Mouse (Mus musculus): Measurements from ENCODE around the gene Rab3c.

Rab3c gene

DNA sequence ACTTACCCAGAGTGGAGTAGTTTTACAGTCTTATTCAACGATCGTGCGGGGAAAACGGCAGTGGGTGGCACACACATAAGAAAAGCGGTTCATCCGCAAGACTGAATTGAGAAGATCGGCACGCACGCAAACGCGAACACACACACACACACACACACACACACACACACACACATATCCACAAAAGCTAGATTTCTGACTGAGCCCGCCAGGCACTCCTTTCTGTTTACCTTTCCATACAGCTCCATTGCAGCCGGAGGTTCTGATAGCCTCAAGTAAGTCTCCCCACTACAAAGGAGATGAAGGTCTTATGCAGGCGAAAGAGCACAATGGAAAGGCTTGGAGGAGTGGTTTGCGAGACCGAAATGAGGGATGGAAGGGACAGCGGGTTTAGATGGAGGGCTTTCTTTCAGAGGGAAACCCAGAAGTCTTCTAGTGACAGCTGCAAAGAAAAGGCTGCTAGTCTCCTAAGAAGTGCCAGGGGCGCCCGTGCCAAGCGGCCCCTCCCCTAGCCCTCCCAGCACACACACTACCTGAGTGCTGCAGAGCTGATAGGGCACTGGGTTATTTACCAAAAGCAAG, at the start of gene Rab3c:
TSS of gene Rab3c (minus strand) at position 434 of the 582 bp plus-strand sequence.
- DNase-seq, result peak; percentile 41

DNA sequence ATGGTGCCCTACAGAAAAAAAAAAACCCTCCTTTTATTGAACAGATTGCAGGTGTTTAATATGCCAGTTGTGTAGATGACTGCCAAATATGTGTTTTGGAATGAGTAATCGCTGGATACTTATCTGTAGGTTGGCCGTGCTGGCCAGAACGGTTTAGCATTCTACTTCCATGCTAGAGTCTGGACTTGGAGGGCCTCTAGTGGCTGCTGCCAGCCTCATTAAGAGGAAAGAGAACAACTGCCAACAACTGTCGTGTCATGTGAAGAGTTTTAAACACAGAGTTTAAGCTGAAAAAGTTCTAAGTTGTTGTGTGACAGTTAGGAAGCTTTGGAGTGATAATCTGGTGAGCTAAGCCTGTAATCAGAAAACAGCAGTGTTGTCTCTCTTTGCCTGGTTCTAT, 38.0 kb upstream of the Rab3c start:
- peak; percentile 11 for DNase-seq

DNA sequence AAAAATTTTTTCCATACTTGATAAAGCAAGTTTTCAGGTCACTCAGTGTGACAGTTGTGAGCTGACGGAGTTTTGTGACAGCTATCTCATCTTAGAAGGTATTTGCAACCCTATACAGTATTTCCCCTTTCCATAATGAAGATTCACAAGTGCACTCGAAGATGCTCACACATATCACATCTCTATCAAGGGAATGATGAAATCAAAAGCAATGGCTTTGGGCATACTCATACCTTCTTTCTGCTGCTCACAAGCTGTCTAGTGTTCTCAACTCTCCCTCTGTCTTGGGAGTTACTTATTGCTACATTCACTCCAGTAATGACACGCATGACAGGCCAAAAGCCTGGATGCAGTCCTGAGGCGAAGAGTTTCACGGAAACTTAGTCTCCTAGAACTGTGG, 26.4 kb upstream of the Rab3c start:
- no peak for DNase-seq

DNA sequence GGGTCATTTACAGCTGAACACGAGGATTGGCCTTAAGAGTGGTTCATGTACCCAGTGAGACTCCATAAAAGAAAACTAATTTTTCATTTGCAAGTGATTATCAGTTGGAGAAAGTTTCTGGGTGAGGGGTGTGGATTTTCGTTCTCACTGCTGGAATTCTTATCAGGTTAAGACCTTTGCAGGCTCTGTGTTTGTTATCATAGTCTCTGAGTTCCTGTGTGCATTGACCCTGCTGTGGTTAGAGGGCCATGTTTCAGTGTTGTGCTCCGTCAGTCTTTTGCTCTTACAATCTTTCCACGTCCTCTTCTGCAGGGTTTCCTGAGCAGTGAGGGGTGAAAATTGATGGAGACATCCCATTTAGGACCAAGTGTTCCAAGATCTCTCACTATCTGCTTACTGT, 16.3 kb upstream of the Rab3c start:
- no peak for DNase-seq

DNA sequence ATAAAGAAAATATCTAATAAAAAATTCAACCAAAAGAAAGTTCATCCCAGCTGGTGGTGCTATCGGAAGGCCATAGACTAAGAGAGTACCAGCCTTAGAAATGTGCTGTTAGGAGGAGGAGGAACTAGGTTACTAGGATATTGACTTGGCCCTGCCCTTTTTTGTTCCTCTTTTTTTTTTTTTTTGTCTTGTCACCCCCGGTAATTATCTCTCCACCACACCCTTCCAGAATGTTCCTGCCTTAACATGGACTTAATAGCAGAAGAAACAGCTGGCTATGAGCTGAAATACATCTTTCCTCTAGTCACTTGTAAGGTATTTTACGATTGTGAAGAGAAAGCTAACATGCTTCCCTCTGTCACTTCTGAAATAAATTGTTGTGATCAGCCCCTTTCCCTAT, 7.7 kb upstream of the Rab3c start:
- DNase-seq, result no peak

DNA sequence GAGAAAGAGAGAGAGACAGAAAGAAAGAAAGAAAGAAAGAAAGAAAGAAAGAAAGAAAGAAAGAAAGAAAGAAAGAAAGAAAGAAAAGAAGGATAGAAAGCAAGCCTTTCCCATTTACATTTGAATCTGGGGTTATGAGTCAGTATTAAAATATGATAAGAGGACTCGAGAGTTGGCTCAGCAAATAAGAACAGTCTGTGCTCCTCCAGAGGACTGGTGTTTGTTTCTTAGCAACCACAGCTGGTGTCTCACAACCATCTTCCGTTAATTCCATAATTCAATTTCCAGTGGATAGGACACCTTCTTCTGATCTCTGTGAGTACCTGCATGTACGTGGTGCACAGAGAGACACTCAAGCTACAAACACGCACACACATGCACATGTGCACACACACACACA, 3.0 kb upstream of the Rab3c start:
- no peak for DNase-seq

DNA sequence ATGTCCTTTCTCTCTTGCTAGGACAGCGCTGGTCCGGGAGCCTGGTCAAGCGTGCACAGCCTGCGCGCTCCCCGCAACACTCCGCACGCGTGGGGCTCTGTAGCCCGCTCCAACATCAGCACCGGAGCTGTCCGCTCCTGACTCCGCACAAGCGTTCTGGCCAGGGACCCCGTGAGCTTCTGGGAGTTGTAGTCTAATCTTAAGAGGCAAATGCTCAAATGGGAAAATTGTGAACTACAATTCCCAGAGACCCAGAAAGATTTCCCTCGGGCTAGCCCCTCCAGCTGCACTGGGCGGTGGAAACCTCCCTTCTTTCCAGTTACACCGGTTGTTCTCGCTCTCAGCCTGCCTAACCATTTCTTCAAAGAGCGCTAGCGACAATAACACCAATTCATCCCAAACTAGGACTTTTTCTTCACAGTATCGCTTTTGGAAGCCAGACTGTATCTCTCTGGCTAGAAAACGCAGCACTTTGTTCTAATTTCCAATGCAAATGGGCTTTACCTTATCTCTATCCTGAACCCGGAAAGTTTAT, 701 bp downstream of the Rab3c start:
- DNase-seq, result peak; percentile 84

DNA sequence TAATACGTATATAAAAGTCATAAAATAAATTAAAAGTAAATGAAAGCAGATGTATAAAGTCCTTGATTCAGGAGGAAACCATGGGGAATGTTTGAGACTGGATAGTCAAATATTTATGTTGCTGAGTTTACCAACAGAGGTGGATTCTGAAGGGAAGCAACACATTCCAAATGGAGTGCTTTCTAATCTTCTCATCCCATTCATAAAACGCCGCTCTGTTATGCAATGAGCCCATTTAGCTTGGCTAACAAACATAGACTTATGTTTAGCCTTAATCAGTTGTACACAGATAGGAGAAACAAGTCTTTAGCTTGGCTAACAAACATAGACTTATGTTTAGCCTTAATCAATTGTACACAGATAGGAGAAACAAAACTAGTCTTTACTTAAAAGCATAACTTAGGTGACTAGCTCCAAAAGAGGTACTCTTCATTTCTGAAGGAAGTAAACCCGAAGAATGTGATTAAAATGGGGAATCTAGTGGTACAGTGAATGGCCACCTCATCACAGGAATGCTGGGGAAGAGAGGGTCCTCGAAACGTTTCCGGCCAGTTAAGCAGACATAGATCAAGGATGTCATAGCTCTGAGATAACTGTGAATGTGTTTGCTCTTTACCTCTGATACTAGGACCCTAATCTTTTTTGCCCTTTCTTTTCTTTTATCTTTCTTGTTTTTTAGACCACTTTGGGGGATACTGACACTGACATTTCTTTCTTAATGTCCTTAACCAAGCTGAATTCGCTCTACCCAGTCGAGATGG, 1.6 kb downstream of the Rab3c start:
- DNase-seq, result no peak

DNA sequence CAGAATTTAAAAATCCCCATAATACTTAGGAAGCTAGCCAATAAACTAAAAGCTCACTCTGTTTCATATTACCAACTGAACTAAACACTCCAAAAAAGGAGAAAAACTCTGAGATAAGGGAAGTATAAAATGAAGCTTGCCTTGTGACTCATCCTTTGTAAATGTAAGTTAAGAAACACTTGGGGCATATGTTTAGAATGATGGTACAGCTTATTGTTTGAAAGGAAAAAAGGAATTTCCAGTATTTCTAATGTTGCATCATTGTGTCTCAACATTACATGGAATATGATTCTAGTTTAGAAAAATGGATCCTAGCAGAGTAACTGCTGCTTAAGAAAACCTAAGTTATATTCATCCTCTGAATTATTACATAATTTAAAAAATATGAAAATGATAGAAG, 3.1 kb downstream of the Rab3c start:
- no peak for DNase-seq

DNA sequence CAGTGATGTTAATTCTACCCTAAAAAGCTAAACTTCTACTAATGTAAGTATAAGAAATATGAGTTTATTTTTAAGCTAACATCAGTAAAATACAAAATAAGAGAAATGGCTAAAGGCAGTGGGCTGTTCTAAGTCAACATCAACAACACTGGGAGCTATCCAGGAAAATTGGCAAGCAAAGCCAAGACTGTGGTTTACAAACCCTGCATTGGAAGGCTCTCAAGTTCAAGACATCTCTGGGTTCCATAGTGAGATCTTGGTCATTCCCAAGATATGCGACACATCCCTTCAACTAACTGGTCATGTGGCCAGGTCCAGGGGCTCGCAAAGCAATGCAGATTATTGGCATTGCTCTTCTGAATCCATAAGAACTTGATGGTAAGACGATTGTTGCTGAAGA, 5.3 kb downstream of the Rab3c start:
- no peak for DNase-seq

DNA sequence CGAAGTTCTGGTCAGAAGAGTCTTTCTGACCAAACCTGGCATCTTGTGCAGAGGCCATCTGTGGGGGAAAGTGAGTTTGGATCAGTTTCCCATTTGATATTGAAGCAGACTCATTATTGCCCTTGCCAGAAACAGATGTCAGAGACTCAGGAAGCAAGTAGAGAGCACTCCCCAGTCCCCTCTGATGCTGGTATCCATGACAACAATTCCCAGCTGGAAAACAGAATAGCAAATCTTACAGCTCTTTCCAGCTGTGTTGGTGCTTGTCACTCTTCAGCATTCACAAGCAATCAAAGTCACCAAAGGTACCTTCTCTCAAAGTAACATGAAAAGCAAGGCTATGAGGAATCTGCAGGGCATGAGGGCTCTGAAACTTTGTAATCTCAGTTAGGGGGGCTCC, 20.1 kb downstream of the Rab3c start:
- no peak for DNase-seq

DNA sequence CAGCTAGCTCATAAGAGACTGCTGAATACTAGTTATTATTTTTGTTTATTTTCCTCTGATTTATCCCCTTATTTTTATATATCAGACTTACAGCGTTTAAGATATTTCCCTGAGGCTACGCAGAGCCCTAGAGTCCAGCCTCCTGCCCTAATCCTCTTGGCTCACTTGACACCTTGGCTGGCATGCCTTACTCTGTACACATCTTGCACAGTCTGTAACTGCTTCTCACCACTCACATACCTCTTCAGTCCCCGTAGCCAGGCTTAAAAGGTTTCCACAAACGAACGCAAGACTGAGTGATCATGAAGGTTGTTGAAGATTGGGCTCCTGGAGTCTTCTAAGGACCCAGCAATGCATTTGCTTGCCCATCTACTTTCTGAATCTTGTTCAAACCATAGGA, 29.3 kb downstream of the Rab3c start:
- DNase-seq, result no peak

DNA sequence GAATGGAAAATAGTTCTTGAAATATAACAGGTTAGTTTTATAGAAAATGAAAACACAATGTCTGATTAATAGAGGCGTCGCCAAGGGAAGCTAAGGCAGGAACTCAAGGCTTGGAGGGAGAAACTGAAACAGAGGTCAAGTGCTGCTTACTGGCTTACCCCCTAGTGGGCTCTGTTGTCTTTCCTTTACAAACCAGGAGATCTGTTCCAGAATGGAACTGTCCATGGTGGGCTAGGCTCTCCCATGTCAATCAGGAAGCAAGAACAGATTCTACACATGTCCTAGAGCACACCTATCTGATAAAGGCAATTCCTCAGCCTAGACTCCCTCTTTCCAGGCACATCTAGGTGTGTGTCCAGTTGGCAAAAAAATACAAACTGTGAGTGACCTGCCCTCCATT, 32.3 kb downstream of the Rab3c start:
- no peak for DNase-seq

DNA sequence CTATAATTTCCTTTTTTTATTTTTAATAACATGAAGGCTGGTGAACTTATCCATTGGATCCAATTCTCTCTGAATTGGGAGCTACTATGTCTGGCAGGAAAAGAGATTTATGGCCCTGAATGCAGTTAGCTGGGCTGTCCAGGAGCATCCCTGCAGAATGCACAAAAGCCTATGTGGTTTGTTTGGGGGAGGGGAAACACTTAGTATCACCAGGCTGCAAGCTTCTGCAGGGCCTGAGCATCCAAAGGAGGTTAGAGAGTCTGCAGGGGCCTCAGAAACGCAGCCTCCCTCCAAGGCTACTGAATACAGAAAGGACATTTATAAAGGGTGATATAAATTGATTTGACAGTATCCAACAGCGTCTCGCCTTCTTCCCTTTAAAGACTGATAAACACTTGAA, 41.8 kb downstream of the Rab3c start:
- no peak for DNase-seq

DNA sequence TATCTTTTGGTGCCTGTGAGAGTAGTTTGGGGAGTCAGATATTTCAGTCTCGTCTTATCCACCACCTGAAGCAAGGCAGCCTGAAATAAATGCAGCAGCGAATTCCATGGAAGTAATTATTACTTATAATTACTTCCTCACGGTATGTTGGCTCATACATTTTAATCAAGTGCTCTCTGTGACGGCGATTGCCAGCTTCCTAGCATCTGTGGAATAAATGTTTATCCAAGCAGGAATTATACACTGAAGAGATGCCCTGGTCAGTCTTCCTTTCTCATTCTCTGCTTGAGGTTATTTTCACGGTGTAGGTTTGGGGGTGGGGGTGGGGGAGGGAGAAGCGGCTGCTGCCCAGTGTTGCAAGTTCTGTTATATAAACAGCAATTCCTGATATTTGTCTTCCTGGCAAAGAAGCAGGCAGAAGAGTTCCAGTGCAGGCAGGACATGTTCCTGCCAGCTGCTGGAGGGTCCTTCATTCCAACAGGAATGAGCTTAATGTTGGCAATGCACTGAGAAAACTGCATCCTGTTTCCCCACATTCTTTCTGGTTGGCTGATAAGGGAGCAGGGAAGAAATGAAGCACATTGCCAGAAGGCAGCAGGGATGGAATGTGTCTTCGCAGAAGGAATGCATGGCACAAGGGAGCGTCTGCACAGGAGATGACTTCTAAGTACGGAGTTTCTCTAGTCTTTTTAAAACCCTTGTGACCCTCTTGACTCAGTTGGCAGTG, 43.4 kb downstream of the Rab3c start:
- DNase-seq, result peak; percentile 17

DNA sequence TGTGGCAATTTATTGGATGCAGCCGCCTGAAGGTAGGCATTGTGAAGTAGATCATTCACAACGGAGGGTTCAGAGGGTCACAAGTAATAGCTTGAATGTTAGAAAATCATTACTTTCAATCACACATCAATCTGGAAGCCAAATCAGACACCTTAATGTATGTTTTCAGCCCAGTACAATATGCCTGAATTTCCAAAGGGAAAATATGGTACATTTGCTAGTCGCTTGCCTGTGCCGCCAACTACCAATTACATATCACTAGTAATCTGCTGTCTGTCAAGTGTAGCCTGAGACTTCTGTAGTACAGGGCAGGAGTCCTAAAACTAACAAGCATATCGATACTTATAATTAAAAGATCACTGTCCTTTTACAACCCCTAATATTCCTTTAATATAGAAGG, 47.4 kb downstream of the Rab3c start:
- DNase-seq, result no peak

DNA sequence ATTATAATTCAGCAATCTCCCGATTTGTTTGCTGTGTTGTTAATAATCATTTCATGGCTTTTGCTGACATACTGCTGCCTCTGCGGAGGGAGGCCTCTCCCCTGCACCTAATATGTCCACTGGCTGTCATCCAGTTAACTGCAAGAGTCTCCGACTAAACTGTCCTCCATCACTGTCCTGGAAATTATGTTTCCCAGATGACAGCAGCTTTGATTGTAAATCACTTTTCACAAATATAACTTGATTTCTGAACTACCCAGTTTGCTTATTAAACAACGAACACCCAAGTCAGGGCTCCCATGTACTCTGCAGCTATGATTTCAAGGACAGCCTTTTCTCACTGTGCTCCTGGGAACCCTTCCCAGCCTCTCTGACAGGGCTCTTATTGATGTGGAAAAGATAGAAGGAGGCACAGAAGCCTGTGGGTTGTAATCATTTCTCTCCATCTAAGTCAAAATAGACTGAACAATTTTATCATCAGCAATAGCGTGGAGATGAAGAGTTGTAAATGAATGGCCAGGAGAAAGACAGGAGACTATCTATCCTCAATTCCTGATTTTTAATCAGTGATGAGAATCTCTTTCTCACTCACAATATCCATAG, 49.6 kb downstream of the Rab3c start:
- DNase-seq, result no peak

DNA sequence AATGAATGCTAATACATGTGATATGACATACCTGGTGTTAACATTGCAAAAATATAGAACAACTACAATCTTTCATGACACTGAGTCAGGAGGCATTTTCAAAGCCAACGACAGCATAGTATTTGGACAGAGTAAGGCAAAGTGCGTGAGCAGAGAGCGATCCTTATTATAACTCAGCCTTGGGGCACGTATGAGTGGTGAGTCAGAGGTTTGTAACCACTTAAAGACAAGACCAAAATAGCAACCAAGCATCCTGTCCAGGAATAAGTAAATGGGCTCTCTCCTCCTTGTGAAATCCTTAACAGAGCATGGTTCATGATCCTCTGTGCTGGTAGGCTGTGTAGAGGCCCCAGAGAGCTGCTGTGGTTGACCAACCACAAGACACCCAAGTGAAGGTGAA, 50.8 kb downstream of the Rab3c start:
- no peak for DNase-seq

DNA sequence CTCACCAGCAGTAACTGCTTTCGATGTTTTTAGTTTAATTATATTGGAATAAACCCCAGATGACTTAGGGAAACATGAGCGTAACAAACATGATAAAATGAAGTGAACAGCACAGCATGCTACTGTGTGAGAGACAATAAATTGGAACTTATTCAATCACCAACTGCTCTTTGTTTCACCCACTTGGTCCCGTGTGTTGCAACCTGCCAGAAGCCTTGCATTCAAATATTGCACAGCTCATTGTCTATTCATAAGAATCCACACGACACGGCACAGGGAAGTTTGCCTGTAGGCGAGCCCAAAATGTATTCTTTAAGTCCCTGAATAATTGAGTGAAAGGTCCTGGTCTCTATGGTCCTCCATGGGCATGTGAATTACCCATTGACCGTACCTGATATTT, 61.6 kb downstream of the Rab3c start:
- DNase-seq, result no peak

DNA sequence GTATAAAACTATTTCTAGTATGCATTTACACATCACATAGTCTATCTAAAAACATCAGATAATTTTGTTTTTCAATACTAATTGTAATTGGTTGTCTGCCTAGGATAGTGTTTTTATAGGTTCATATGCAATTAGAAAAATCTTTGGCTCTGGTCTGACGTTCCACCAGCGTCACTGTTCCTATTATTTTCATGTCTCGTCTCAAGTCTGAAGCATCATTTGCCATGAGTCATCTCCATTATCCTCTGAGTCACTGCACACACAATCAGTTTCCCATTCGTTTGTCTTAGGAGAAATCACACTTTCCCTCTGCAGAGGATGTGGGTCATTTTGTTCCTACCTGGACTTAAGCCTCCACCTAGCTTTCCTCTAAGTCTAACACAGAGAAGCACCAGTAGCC, 62.3 kb downstream of the Rab3c start:
- no peak for DNase-seq

DNA sequence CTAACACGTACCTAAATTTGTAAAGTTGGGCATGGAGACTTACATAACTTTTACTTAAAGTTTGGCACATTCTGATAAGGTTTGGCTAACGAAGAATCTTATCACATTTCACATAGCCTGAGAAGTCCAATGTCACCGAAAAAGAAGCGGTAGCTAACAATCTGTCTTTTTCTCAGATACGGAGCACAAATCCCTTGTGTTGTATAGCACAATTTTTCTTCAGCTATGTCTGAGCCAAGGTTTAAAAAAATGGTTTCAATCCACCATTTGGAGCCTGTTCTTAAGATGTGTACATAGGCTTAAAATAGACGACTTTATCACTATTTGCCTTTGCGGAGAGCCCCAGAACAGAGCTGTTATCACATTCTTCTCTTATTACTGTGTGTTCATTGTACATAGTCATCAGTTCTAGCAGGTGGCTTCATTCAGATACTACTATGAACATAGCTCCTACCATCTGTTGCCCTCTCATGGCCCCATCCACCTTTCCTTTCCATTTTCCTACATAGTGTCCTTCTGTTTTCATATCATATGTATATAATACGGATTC, 69.2 kb downstream of the Rab3c start:
- DNase-seq, result no peak

DNA sequence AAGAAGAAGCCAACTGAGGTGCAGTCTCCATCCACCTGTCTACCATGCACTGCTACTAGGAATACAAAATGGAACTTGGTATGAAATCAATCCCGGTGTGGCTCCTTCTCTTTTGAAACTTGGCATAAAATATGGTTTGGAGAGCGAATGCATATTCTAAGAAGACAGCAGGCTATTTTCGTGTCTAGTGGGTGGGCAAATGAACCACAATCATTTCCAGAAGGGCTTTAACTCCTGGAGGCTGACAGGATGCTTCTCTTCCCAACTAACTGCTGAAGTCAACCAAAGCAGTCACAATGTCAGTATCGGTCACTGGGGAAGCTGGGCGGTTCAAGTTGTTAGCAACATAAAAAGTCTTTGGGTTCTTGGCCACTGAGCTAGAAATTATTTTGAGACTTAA, 81.9 kb downstream of the Rab3c start:
- DNase-seq, result no peak

DNA sequence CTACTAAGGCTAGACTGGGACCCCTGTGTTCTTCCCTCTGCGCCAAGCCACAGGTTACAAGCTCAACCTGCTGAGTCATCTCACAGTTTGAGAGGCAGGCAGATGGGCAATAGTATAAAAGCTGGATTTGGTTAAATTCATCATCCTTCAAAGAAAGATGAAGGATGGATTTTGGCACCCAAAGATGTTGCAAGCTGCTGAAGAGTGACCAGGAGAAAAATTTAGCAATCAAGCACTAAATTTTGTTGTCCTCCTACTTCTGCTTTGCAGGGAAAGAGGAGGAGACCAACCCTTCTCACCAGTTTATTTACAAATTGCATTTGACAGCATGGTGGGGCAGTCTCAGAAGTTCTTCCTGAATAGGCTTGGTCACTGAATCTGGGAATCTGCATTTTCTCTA, 90.8 kb downstream of the Rab3c start:
- DNase-seq, result no peak

Data from cerebellum, adult 8-10 months (tissue).